Mouse (Mus musculus) intestine, embryonic 14.5 days (tissue): ENCODE data around the gene Aqp5. TPM values are rescaled to one million over a fixed set of nuclear protein-coding genes. Genes with fewer than 3 reads are reported as not detected.

Source experiments
- ATAC-seq: fragments of 200-750 bp; cut with Nextera tagmentation; replicated peaks from 2 replicates; pipeline ENCODE4 v1.8.0; 2017; ENCODE audit warnings: low read depth, moderate number of reproducible peaks, moderate TSS enrichment, moderate library complexity; ENCODE audit not compliant: low FRiP score, low TSS enrichment
- DNase-seq: peaks from one replicate; pipeline ENCODE4 v3.0.0-alpha.2; 2018; ENCODE audit warnings: low spot score
- H3K27ac ChIP-seq: fragments of 300-500 bp; sonication (generic); 2 replicates; pipeline ENCODE4 v1.5.1; 2014; ENCODE audit warnings: low read depth, mild to moderate bottlenecking, control low read depth
- H3K27me3 ChIP-seq: fragments of 300-500 bp; sonication (generic); replicated peaks from 2 replicates; pipeline ENCODE4 v1.6.1; 2014; ENCODE audit warnings: low read length, control low read depth; ENCODE audit not compliant: control insufficient read depth, insufficient read depth
- H3K36me3 ChIP-seq: fragments of 300-500 bp; sonication (generic); 2 replicates; pipeline ENCODE4 v1.6.1; 2014; ENCODE audit warnings: low read length, control low read depth; ENCODE audit not compliant: control insufficient read depth, insufficient read depth
- H3K4me1 ChIP-seq: fragments of 300-500 bp; sonication (generic); replicated peaks from 2 replicates; pipeline ENCODE4 v1.6.1; 2014; ENCODE audit warnings: low read length, control low read depth, mixed read lengths; ENCODE audit not compliant: control insufficient read depth, insufficient read depth
- H3K4me2 ChIP-seq: fragments of 300-500 bp; sonication (generic); 2 replicates; pipeline ENCODE4 v1.6.1; 2014; ENCODE audit warnings: low read length
- H3K4me3 ChIP-seq: fragments of 300-500 bp; sonication (generic); 2 replicates; pipeline ENCODE4 v1.5.1; 2014; ENCODE audit warnings: low read depth, low read length, control low read depth, mixed read lengths
- H3K9ac ChIP-seq: fragments of 300-500 bp; sonication (generic); 2 replicates; pipeline ENCODE4 v1.6.1; 2014; ENCODE audit warnings: mild to moderate bottlenecking, low read length
- H3K9me3 ChIP-seq: fragments of 300-500 bp; sonication (generic); 2 replicates; pipeline ENCODE4 v1.6.1; 2016; ENCODE audit warnings: low read length, control low read depth; ENCODE audit not compliant: control insufficient read depth
- WGBS: fragments of 180-500 bp; shearing (Covaris S2); extraction: QIAGEN DNeasy Blood & Tissue Kit; methylation state at CpG from one replicate; pipeline ENCODE4 v1.1.7; 2014; 5-methylcytosine and 5-hydroxymethylcytosine counted together
- polyA plus RNA-seq: library from polyadenylated mRNA; unstranded; fragments of >200 nt; fragmentation: Nextera tagmentation; extraction: Ambion mirVana; gene quantifications from 2 replicates; pipeline ENCODE4 v1.2.1, GENCODE M21; 2014

Aqp5 gene
- polyA plus RNA-seq, 1 experiment from 2014 or later: 0.16 TPM

DNA sequence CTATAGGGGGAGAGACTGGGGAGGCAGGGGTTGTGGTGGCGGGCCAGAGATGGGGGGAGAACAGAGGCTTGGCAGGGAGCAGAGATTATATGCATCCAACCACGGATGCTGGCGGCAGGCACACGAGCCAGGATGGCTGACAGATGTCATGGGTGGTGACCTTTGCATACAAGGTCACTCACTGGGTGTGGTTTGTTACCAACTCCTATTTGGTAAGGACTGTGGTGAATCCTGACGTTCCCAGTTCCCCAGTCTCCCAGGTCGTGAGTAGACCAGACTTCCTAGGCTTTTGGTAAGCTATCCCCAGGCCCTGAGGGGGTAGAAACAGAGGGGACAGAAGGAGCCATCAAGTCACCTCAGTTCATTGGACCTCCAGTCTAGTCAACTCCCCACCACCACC lies 21.9 kb upstream of the Aqp5 start:
- Histone ChIP-seq H3K9ac (no peak overlapping the region), H3K27me3 (0 out of 2 replicates have a peak, but pooled peaks cover 3% of the 10 kb centered on the region), H3K9me3 (no peaks in the 10 kb centered on the region), H3K4me2 (no peak overlapping the region), H3K27ac (no peak overlapping the region), H3K4me1 (no peaks in the 10 kb centered on the region), H3K4me3 (no peak overlapping the region), H3K36me3 (no peaks in the 10 kb centered on the region)
- DNase-seq (no peak), ATAC-seq (no peak)
- WGBS: 62% methylated on average over 6 of the region's 6 CpGs

DNA sequence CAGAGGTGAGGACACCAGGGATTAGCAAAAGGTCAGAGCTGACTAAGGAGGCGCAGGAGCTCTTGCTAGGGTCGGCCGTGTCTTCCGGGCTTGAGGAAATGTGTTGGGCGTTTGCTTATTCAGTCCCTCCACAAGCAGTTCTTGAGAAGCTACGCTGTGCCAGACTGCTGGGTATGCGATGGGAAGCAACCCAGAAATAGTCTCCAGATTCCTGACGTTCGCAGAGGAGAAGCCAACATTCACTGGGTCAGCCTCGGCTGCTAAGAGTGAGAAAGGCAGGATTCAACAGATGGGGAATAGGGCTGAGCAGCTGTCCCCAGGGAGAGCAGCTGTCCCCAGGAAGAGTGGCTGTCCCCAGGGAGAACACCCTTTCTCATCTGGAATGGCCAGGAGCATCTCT lies 21.5 kb upstream of the Aqp5 start:
- ATAC-seq: no peak
- no peak for DNase-seq
- 0 out of 2 replicates have a peak, but pooled peaks cover 3% of the 10 kb centered on the region for H3K27me3 ChIP-seq

GRCm38 (mm10) chr15:99578802-99579485 lies 11.6 kb upstream of the Aqp5 start, which contains the start of gene Aqp2:
Aqp2 (plus strand) TSS chr15:99579055.
- H3K4me2 ChIP-seq: no peak within 1 kb of the TSS
- H3K4me3 ChIP-seq: no peak within 1 kb of the TSS
- H3K36me3 ChIP-seq: no peaks in the 10 kb centered on the region
- DNase-seq (no peak), ATAC-seq (no peak)
- H3K27me3 ChIP-seq: peaks cover 62% of the 10 kb centered on the region
- 80% methylated on average over 26 of the region's 26 CpGs for WGBS
- H3K9ac ChIP-seq: no peak within 1 kb of the TSS
- H3K9me3 ChIP-seq: no peaks in the 10 kb centered on the region
- no peak within 1 kb of the TSS for H3K27ac ChIP-seq
- no peaks in the 10 kb centered on the region; the same call in 1 of the 2 replicates for H3K4me1 ChIP-seq

More for the DNA sequence above, 21.5 kb upstream of the Aqp5 start:
- Histone ChIP-seq H3K27ac (no peak overlapping the region), H3K4me2 (no peak overlapping the region), H3K4me1 (no peaks in the 10 kb centered on the region), H3K9ac (no peak overlapping the region), H3K9me3 (no peaks in the 10 kb centered on the region), H3K4me3 (no peak overlapping the region), H3K36me3 (no peaks in the 10 kb centered on the region)
- WGBS: 76% methylated on average over 10 of the region's 10 CpGs

DNA sequence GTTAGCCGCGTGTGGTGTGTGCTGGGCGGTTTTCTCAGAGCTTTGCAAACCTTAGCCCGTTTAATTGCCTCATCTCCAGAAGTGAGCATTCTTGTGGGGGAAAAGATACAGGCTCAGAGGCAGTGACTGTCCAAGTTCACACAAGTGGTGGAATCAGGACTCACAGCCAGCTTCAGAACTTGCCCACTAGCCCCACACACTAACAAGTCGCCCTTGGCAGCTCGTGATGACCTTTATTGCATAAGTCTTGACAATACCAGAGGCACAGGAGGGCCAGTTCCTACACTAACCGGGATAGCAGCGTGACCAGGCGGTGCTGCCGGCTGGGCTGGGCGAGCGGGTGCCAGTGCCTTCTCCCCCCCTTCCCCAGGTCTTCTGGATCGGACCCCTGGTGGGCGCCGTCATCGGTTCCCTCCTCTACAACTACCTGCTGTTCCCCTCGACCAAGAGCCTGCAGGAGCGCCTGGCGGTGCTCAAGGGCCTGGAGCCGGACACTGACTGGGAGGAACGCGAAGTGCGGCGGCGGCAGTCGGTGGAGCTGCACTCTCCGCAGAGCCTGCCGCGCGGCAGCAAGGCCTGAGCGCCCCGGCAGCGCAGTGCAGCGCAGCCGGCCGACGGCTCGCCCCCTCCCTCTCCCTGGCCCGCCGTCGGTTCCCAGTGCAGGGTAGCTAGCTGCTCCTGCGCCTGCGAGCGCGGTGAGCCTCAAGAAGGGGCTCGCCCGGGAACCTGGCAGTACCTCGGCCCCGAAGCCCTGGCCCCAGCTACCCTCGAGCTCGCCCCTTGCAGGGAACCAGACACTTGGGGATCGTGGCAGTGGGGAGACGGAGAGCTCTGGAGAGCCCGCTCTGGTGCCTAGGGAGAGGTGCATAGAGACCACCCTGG lies 6.9 kb upstream of the Aqp5 start:
- no peaks in the 10 kb centered on the region for H3K36me3 ChIP-seq
- 3% methylated on average over 49 of the region's 54 CpGs for WGBS

DNA sequence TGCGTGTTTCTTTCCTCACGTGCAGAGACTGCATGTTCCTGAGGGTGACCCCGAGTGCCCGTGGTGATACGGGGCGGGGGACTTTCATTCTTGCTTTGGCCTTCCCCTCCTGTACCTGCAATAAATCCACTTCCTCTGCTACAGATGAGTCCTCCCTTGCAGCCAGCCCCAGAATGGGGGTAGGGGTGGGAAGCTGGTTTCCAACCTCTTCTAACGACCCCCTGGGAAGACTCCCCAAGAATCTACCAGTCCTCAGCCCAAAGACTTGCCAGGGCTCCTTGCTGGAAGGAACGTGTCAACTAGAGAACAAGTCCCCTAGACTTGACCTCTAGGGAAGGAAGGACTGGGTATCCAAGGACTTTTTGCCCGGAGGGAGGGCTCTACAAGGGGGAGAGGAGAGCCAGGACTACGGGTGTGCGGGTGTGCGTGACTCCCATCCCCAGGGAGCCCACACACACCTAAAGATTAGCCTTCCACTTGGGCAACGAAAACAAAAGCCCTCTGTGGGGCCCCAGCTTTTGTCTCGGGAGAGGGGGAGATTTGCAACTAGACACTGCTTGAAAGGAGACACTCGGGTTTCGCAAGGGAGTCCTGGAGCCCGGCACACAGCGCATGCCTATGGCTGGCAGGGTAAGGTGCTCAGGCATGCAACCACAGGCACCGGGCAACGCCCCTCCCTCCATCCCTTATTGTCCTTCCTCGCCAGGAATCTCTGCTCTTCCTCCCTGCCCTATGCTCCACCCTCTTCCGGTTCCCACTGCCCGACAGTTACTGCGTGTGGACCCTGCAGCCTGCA lies 6.0 kb upstream of the Aqp5 start:
- no peaks in the 10 kb centered on the region for H3K36me3 ChIP-seq
- H3K27ac ChIP-seq: no peak overlapping the region
- under 1% methylated on average over 24 of the region's 24 CpGs for WGBS
- H3K9ac ChIP-seq: no peak overlapping the region
- no peaks in the 10 kb centered on the region for H3K9me3 ChIP-seq
- 0 out of 2 replicates have a peak, but pooled peaks have one; percentile 37 for ATAC-seq
- peaks cover 98% of the 10 kb centered on the region for H3K27me3 ChIP-seq
- no peak for DNase-seq
- peaks cover 12% of the 10 kb centered on the region for H3K4me1 ChIP-seq
- H3K4me3 ChIP-seq: peak overlapping the region; percentile 23
- H3K4me2 ChIP-seq: peak overlapping the region; percentile 41

More for the DNA sequence above, 6.9 kb upstream of the Aqp5 start:
- no peak overlapping the region for H3K9ac ChIP-seq
- peak overlapping the region; percentile 41 for H3K4me2 ChIP-seq
- peak overlapping the region; percentile 19; the same call in 1 of the 2 replicates for H3K4me3 ChIP-seq
- DNase-seq: peak; percentile 76
- peaks cover 97% of the 10 kb centered on the region for H3K27me3 ChIP-seq
- peaks cover 12% of the 10 kb centered on the region for H3K4me1 ChIP-seq
- ATAC-seq: no peak; the same call in 1 of the 2 replicates
- no peak overlapping the region for H3K27ac ChIP-seq
- no peaks in the 10 kb centered on the region for H3K9me3 ChIP-seq

DNA sequence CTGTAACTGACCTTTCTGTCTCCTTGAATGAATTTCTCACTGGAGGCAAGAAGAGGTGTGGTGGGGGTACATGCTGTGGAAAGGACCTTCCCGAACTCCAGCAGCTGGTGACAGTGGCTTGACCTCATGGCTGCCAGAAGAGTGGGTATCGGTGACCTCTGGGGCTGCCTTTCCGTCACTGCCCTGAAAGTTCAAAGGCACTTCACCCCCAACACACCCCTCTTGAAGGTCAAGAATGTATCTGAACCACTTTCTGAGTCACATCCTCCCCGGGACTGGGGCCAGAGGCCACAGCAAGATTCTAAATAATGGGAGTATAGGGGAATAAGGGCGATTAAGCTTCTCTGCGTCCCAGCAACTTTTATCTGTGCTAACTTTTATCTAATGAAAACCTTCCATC lies 4.8 kb upstream of the Aqp5 start:
- peaks cover 12% of the 10 kb centered on the region for H3K4me1 ChIP-seq
- no peaks in the 10 kb centered on the region for H3K36me3 ChIP-seq
- H3K9ac ChIP-seq: no peak overlapping the region
- ATAC-seq: no peak
- H3K27ac ChIP-seq: no peak overlapping the region
- no peak overlapping the region for H3K4me2 ChIP-seq
- H3K9me3 ChIP-seq: no peaks in the 10 kb centered on the region
- peaks cover 98% of the 10 kb centered on the region for H3K27me3 ChIP-seq
- H3K4me3 ChIP-seq: no peak overlapping the region
- DNase-seq: no peak
- WGBS: 63% methylated on average over 6 of the region's 6 CpGs

GRCm38 (mm10) chr15:99586525-99586924 lies 4.1 kb upstream of the Aqp5 start:
- DNase-seq (no peak), ATAC-seq (no peak)
- Histone ChIP-seq H3K9me3 (no peaks in the 10 kb centered on the region), H3K36me3 (no peaks in the 10 kb centered on the region), H3K9ac (no peak overlapping the region), H3K27me3 (peaks cover 98% of the 10 kb centered on the region), H3K4me2 (no peak overlapping the region), H3K27ac (no peak overlapping the region), H3K4me1 (peaks cover 12% of the 10 kb centered on the region), H3K4me3 (no peak overlapping the region)
- WGBS: 87% methylated on average over 3 of the region's 3 CpGs

- Histone ChIP-seq H3K36me3 (no peaks in the 10 kb centered on the region), H3K4me2 (no peak overlapping the region), H3K27ac (no peak overlapping the region), H3K27me3 (peaks cover 100% of the 10 kb centered on the region), H3K4me3 (no peak overlapping the region), H3K9ac (no peak overlapping the region), H3K9me3 (no peaks in the 10 kb centered on the region), H3K4me1 (peaks cover 10% of the 10 kb centered on the region)
- DNase-seq (no peak), ATAC-seq (no peak)
- 11% methylated on average over 9 of the region's 9 CpGs for WGBS
Observed at GRCm38 (mm10) chr15:99589237-99589636, 1.3 kb upstream of the Aqp5 start.
